Mouse (Mus musculus) midbrain, embryonic 15.5 days (tissue): Measurements from ENCODE around the gene Timp2. TPM values are rescaled to one million over a fixed set of nuclear protein-coding genes. Genes with fewer than 3 reads are reported as not detected.

ENCODE experiments used
- ATAC-seq: fragments of 200-750 bp; cut with Nextera tagmentation; replicated peaks from 2 replicates; pipeline ENCODE4 v1.8.0; 2017; ENCODE audit warnings: moderate TSS enrichment
- H3K27ac ChIP-seq: fragments of 300-500 bp; sonication (generic); 2 replicates; pipeline ENCODE4 v1.5.1; 2015; ENCODE audit warnings: mild to moderate bottlenecking, inconsistent platforms
- H3K27me3 ChIP-seq: fragments of 300-500 bp; sonication (generic); replicated peaks from 2 replicates; pipeline ENCODE4 v1.6.1; 2015; ENCODE audit warnings: inconsistent platforms
- H3K36me3 ChIP-seq: fragments of 300-500 bp; sonication (generic); replicated peaks from 2 replicates; pipeline ENCODE4 v1.6.1; 2015; ENCODE audit warnings: inconsistent platforms
- H3K4me1 ChIP-seq: fragments of 300-500 bp; sonication (generic); 2 replicates; pipeline ENCODE4 v1.6.1; 2015; ENCODE audit warnings: inconsistent platforms
- H3K4me2 ChIP-seq: fragments of 300-500 bp; sonication (generic); 2 replicates; pipeline ENCODE4 v1.6.1; 2015; ENCODE audit warnings: inconsistent platforms, mild to moderate bottlenecking, moderate library complexity
- H3K4me3 ChIP-seq: fragments of 300-500 bp; sonication (generic); 2 replicates; pipeline ENCODE4 v1.5.1; 2015; ENCODE audit warnings: mild to moderate bottlenecking, inconsistent platforms
- H3K9ac ChIP-seq: fragments of 300-500 bp; sonication (generic); 2 replicates; pipeline ENCODE4 v1.6.1; 2015; ENCODE audit warnings: mild to moderate bottlenecking, inconsistent platforms
- H3K9me3 ChIP-seq: fragments of 300-500 bp; sonication (generic); 2 replicates; pipeline ENCODE4 v1.6.1; 2016; ENCODE audit warnings: inconsistent platforms
- WGBS: fragments of 180-500 bp; shearing (Covaris S2); methylation state at CpG from one replicate; pipeline ENCODE4 v1.1.7; 2015; ENCODE audit warnings: mixed read lengths; 5-methylcytosine and 5-hydroxymethylcytosine counted together
- polyA plus RNA-seq: library from polyadenylated mRNA; unstranded; fragments of >200 nt; fragmentation: Nextera tagmentation; extraction: Ambion mirVana; gene quantifications from 2 replicates; pipeline ENCODE4 v1.2.1, GENCODE M21; 2015

Gene Timp2
- polyA plus RNA-seq, 1 experiment from 2014 or later = 83.6 TPM

- no peak overlapping the region for H3K27ac ChIP-seq
- no peak overlapping the region for H3K4me2 ChIP-seq
- H3K4me3 ChIP-seq = no peak overlapping the region
- H3K9me3 ChIP-seq = no peaks in the 10 kb centered on the region
- 90% methylated on average over 7 of the region's 7 CpGs for WGBS
- no peak overlapping the region for H3K9ac ChIP-seq
- no peak for ATAC-seq
- H3K27me3 ChIP-seq = no peaks in the 10 kb centered on the region
- H3K36me3 ChIP-seq = peaks cover 69% of the 10 kb centered on the region
- H3K4me1 ChIP-seq = no peaks in the 10 kb centered on the region
These were observed 79.2 kb downstream of the Timp2 start for GRCm38 (mm10) chr11:118276328-118276727.

- Histone ChIP-seq H3K27me3 (no peaks in the 10 kb centered on the region), H3K4me2 (no peak overlapping the region), H3K4me1 (no peaks in the 10 kb centered on the region), H3K36me3 (peaks cover 70% of the 10 kb centered on the region), H3K27ac (no peak overlapping the region), H3K9me3 (no peaks in the 10 kb centered on the region), H3K9ac (no peak overlapping the region), H3K4me3 (no peak overlapping the region)
- no peak for ATAC-seq
- 96% methylated on average over 9 of the region's 9 CpGs for WGBS
These were observed 80.4 kb downstream of the Timp2 start for GRCm38 (mm10) chr11:118275092-118275491.

- WGBS = 92% methylated on average over 3 of the region's 3 CpGs
- Histone ChIP-seq H3K9ac (no peak overlapping the region), H3K27me3 (no peaks in the 10 kb centered on the region), H3K27ac (no peak overlapping the region), H3K4me2 (no peak overlapping the region), H3K9me3 (no peaks in the 10 kb centered on the region), H3K4me1 (no peaks in the 10 kb centered on the region), H3K36me3 (peaks cover 63% of the 10 kb centered on the region), H3K4me3 (no peak overlapping the region)
- no peak for ATAC-seq
These were observed 85.7 kb downstream of the Timp2 start for GRCm38 (mm10) chr11:118269827-118270226.

- Histone ChIP-seq H3K4me2 (no peak overlapping the region), H3K9me3 (no peaks in the 10 kb centered on the region), H3K27me3 (no peaks in the 10 kb centered on the region), H3K27ac (no peak overlapping the region), H3K9ac (no peak overlapping the region), H3K4me1 (no peaks in the 10 kb centered on the region), H3K36me3 (peaks cover 68% of the 10 kb centered on the region), H3K4me3 (no peak overlapping the region)
- 94% methylated on average over 7 of the region's 7 CpGs for WGBS
- ATAC-seq = no peak
These were observed 88.9 kb downstream of the Timp2 start for GRCm38 (mm10) chr11:118266666-118267046.

- no peak for ATAC-seq
- H3K27me3 ChIP-seq = no peaks in the 10 kb centered on the region
- WGBS = 92% methylated on average over 10 of the region's 10 CpGs
- no peaks in the 10 kb centered on the region for H3K9me3 ChIP-seq
- no peak overlapping the region for H3K27ac ChIP-seq
- H3K9ac ChIP-seq = no peak overlapping the region
- no peak overlapping the region for H3K4me3 ChIP-seq
- no peaks in the 10 kb centered on the region for H3K4me1 ChIP-seq
- H3K36me3 ChIP-seq = peaks cover 64% of the 10 kb centered on the region
- no peak overlapping the region for H3K4me2 ChIP-seq
These were observed 89.4 kb downstream of the Timp2 start for GRCm38 (mm10) chr11:118266044-118266665.

- Histone ChIP-seq H3K27ac (no peak overlapping the region), H3K4me1 (no peaks in the 10 kb centered on the region), H3K9me3 (no peaks in the 10 kb centered on the region), H3K27me3 (no peaks in the 10 kb centered on the region), H3K4me3 (no peak overlapping the region), H3K9ac (no peak overlapping the region), H3K4me2 (no peak overlapping the region), H3K36me3 (peaks cover 66% of the 10 kb centered on the region)
- whole genome bisulfite sequencing = 92% methylated on average over 11 of the region's 11 CpGs
- ATAC-seq = no peak
These were observed 89.9 kb downstream of the Timp2 start for GRCm38 (mm10) chr11:118265621-118266020.

- H3K4me1 ChIP-seq = no peaks in the 10 kb centered on the region
- no peaks in the 10 kb centered on the region for H3K9me3 ChIP-seq
- peaks cover 64% of the 10 kb centered on the region for H3K36me3 ChIP-seq
- no peak overlapping the region for H3K9ac ChIP-seq
- H3K27me3 ChIP-seq = no peaks in the 10 kb centered on the region
- WGBS = 85% methylated on average over 5 of the region's 5 CpGs
- ATAC-seq = no peak
- no peak overlapping the region for H3K4me3 ChIP-seq
- no peak overlapping the region for H3K4me2 ChIP-seq
- H3K27ac ChIP-seq = no peak overlapping the region
These were observed 92.4 kb downstream of the Timp2 start for GRCm38 (mm10) chr11:118263146-118263545.

- H3K9ac ChIP-seq = no peak overlapping the region
- peaks cover 46% of the 10 kb centered on the region for H3K36me3 ChIP-seq
- no peak for ATAC-seq
- no peak overlapping the region for H3K4me2 ChIP-seq
- H3K4me1 ChIP-seq = no peaks in the 10 kb centered on the region; the same call in 1 of the 2 replicates
- WGBS = 86% methylated on average over 8 of the region's 8 CpGs
- H3K27ac ChIP-seq = no peak overlapping the region
- H3K4me3 ChIP-seq = no peak overlapping the region
- no peaks in the 10 kb centered on the region for H3K27me3 ChIP-seq
- no peaks in the 10 kb centered on the region for H3K9me3 ChIP-seq
These were observed 95.5 kb downstream of the Timp2 start for GRCm38 (mm10) chr11:118260081-118260480.

- no peaks in the 10 kb centered on the region for H3K27me3 ChIP-seq
- H3K27ac ChIP-seq = no peak overlapping the region
- H3K36me3 ChIP-seq = peaks cover 42% of the 10 kb centered on the region
- no peak for ATAC-seq
- no peak overlapping the region for H3K4me3 ChIP-seq
- H3K4me2 ChIP-seq = no peak overlapping the region
- 97% methylated on average over 8 of the region's 8 CpGs for WGBS
- H3K9me3 ChIP-seq = no peaks in the 10 kb centered on the region
- peaks cover 3% of the 10 kb centered on the region; the same call in 1 of the 2 replicates for H3K4me1 ChIP-seq
- no peak overlapping the region for H3K9ac ChIP-seq
These were observed 96.0 kb downstream of the Timp2 start for GRCm38 (mm10) chr11:118259580-118259979.

GRCm38 (mm10) chr11:118256371-118256770 is 99.2 kb downstream of the Timp2 start:
- H3K9ac ChIP-seq = no peak overlapping the region
- H3K27ac ChIP-seq = no peak overlapping the region
- WGBS = 93% methylated on average over 7 of the region's 7 CpGs
- no peaks in the 10 kb centered on the region for H3K27me3 ChIP-seq
- H3K4me2 ChIP-seq = no peak overlapping the region
- H3K36me3 ChIP-seq = peaks cover 23% of the 10 kb centered on the region
- no peaks in the 10 kb centered on the region for H3K9me3 ChIP-seq
- no peak overlapping the region for H3K4me3 ChIP-seq
- no peak for ATAC-seq
- H3K4me1 ChIP-seq = peaks cover 14% of the 10 kb centered on the region

GRCm38 (mm10) chr11:118254159-118254951 is 101.2 kb downstream of the Timp2 start:
- Histone ChIP-seq H3K4me3 (no peak overlapping the region), H3K9ac (no peak overlapping the region), H3K27ac (peak overlapping the region; percentile 70), H3K27me3 (no peaks in the 10 kb centered on the region), H3K9me3 (no peaks in the 10 kb centered on the region), H3K4me1 (peaks cover 14% of the 10 kb centered on the region), H3K4me2 (no peak overlapping the region), H3K36me3 (peaks cover 3% of the 10 kb centered on the region)
- 43% methylated on average over 15 of the region's 15 CpGs for WGBS
- ATAC-seq = peak; percentile 62

GRCm38 (mm10) chr11:118253447-118254158 is 101.9 kb downstream of the Timp2 start:
- Histone ChIP-seq H3K9me3 (no peaks in the 10 kb centered on the region), H3K36me3 (no peaks in the 10 kb centered on the region; the same call in 1 of the 2 replicates), H3K27ac (peak overlapping the region; percentile 70), H3K27me3 (no peaks in the 10 kb centered on the region), H3K4me3 (no peak overlapping the region), H3K4me2 (no peak overlapping the region), H3K9ac (no peak overlapping the region), H3K4me1 (peaks cover 18% of the 10 kb centered on the region)
- WGBS = 80% methylated on average over 7 of the region's 7 CpGs
- ATAC-seq = peak; percentile 15; the same call in 1 of the 2 replicates
